Mouse (Mus musculus) olfactory bulb, adult 2 months (tissue): ENCODE results near the gene Optc.

Experiments
- CTCF ChIP-seq: fragments of 200-500 bp; IDR thresholded peaks from 2 replicates; pipeline ENCODE4 v1.5.1; 2012; ENCODE audit warnings: low read depth, mild to moderate bottlenecking, low read length, moderate library complexity; ENCODE audit not compliant: insufficient read depth
- POLR2A ChIP-seq: fragments of 200-500 bp; IDR thresholded peaks from 2 replicates; pipeline ENCODE4 v1.6.1; 2012; ENCODE audit warnings: mild to moderate bottlenecking, low read depth, low read length, moderate library complexity; ENCODE audit not compliant: insufficient read depth

- TF ChIP-seq CTCF (no peak), POLR2A (no peak)
Observed at GRCm38 (mm10) chr1:133945106-133945505, 37.3 kb upstream of the Optc start.
